Mouse (Mus musculus) heart, postnatal 0 days (tissue): Measurements from ENCODE around the gene Mcfd2.

Source experiments
- CTCF ChIP-seq: IDR thresholded peaks from 2 replicates; pipeline ENCODE4 v1.5.1; 2016; ENCODE audit warnings: antibody characterized with exemption, control low read depth, low read depth
- EP300 ChIP-seq: IDR thresholded peaks from 2 replicates; pipeline ENCODE4 v1.6.1; 2016; ENCODE audit warnings: antibody characterized with exemption, low read depth

DNA sequence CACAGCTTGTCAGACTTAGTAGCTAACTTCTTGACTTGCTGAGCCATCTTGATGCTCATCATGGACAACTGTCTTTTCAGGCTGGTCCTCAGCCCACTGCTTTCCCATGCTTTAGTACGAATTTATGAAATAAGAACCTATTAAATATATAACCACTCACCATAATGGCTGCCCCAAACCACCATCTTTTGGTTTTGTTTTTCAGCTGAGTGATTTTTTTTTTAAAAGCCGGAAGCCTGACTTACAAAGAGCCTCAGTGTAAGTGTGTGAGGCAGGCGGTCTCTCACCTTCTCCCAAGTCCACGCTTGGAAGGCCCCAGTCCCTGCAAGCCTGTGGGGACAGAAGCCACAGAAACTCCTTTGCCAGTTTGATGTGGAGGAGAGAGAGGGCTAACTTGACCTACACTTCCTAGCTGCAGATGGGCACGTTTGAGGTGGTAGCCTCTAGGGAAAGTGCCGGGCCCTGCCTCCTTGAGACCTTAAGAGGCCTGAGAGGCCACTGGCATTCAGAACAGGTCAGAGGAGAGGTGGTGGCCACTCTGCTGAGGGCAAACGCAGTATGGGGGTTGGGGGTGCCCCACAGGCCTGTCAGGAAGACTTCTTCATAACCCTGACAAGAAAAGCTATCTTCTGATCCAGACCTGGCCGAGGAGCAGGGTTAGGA lies 20.9 kb upstream of the Mcfd2 start:
- TF ChIP-seq CTCF (no peak), EP300 (no peak)
